Mouse (Mus musculus): Measurements from ENCODE around the gene Fcgr1. TPM values are rescaled to one million over a fixed set of nuclear protein-coding genes. Genes with fewer than 3 reads are reported as not detected.
"Not testable (repeated sequence)": the region's sequence is repeated elsewhere in the genome, so short reads cannot be mapped to it uniquely, and the experiment has no call there.

The Fcgr1 gene
- total and polyA plus RNA-seq, 3 experiments: 1.1 to 1.3 (median 1.2) TPM

- Histone ChIP-seq H3K4me3 (peak overlapping the region; percentile 49), H3K79me2 (replicated peaks; ENCODE audit: control insufficient read depth, insufficient read depth, low read length) (no peaks in the 10 kb centered on the region), H3K27me3 (ENCODE audit: control insufficient read depth, insufficient read depth, low read length) (no peaks in the 10 kb centered on the region), H3K27ac (peak overlapping the region; percentile 40), H3K36me3 (ENCODE audit: control insufficient read depth, insufficient read depth, low read length) (no peaks in the 10 kb centered on the region), H3K4me1 (ENCODE audit: control insufficient read depth, insufficient read depth, low read length) (peaks cover 7% of the 10 kb centered on the region), H3K9ac (ENCODE audit: low read depth, low read length) (no peak overlapping the region)
- 77% methylated on average over 17 of the region's 17 CpGs for WGBS
- TF ChIP-seq EP300 (IDR thresholded peaks at IDR 0.05; ENCODE audit: insufficient read depth, low read depth, low read length) (no peak), POLR2A (IDR thresholded peaks at IDR 0.05; ENCODE audit: insufficient read depth, low read depth, low read length) (no peak), CTCF (IDR thresholded peaks at IDR 0.05) (no peak)
- intact Hi-C loops (cut with DNase I): no loop called here
- peak in 1 of 2 experiments; percentile 22 for DNase-seq
Measured at GRCm38 (mm10) chr3:96273591-96274465, 19.9 kb downstream of the Fcgr1 start.

- DNase-seq: peak; percentile 90 to 93
- no peaks in the 10 kb centered on the region for H3K27me3 ChIP-seq (ENCODE audit: control insufficient read depth, insufficient read depth, low read length)
- no peaks in the 10 kb centered on the region for H3K36me3 ChIP-seq (ENCODE audit: control insufficient read depth, insufficient read depth, low read length)
- H3K4me1 ChIP-seq (ENCODE audit: control insufficient read depth, insufficient read depth, low read length): peaks cover 4% of the 10 kb centered on the region
- TF ChIP-seq EP300 (IDR thresholded peaks at IDR 0.05; ENCODE audit: insufficient read depth, low read depth, low read length) (peak; percentile 97), CTCF (IDR thresholded peaks at IDR 0.05) (no peak), POLR2A (IDR thresholded peaks at IDR 0.05; ENCODE audit: insufficient read depth, low read depth, low read length) (peak; percentile 100)
- peak within 1 kb of the TSS; percentile 93 for H3K27ac ChIP-seq
- WGBS: 2% methylated on average over 45 of the region's 45 CpGs
- H3K79me2 ChIP-seq (replicated peaks; ENCODE audit: control insufficient read depth, insufficient read depth, low read length): no peaks in the 10 kb centered on the region
- intact Hi-C loops (cut with DNase I): no loop called here
- peak within 1 kb of the TSS; percentile 75 for H3K4me3 ChIP-seq
- H3K9ac ChIP-seq (ENCODE audit: low read depth, low read length): peak within 1 kb of the TSS; percentile 72
Measured at GRCm38 (mm10) chr3:96269511-96270474, 24.0 kb downstream of the Fcgr1 start, which contains the start of gene Hist2h2bb. TSS of gene Hist2h2bb (plus strand) at chr3:96269752.

GRCm38 (mm10) chr3:96268776-96269378, 24.9 kb downstream of the Fcgr1 start:
- H3K27ac ChIP-seq: peak overlapping the region; percentile 93
- intact Hi-C loops (cut with DNase I); H3K4me1 ChIP-seq (ENCODE audit: control insufficient read depth, insufficient read depth, low read length); H3K27me3 ChIP-seq (ENCODE audit: control insufficient read depth, insufficient read depth, low read length); H3K36me3 ChIP-seq (ENCODE audit: control insufficient read depth, insufficient read depth, low read length); H3K79me2 ChIP-seq (replicated peaks; ENCODE audit: control insufficient read depth, insufficient read depth, low read length): not testable (repeated sequence)
- DNase-seq: peak; percentile 29 to 56
- peak overlapping the region; percentile 66 for H3K9ac ChIP-seq (ENCODE audit: low read depth, low read length)
- 0 out of 2 replicates have a peak, but pooled peaks have one; percentile 6 for TF ChIP-seq POLR2A (IDR thresholded peaks at IDR 0.05; ENCODE audit: insufficient read depth, low read depth, low read length)
- peak overlapping the region; percentile 48 for H3K4me3 ChIP-seq
- 2% methylated on average over 19 of the region's 44 CpGs for WGBS

- peak; percentile 85 to 87 for DNase-seq
- H3K4me3 ChIP-seq: peak within 1 kb of the TSS; percentile 75
- WGBS: 29% methylated on average over 30 of the region's 30 CpGs
- intact Hi-C loops (cut with DNase I): no loop called here
- H3K36me3 ChIP-seq (ENCODE audit: control insufficient read depth, insufficient read depth, low read length): no peaks in the 10 kb centered on the region
- TF ChIP-seq CTCF (IDR thresholded peaks at IDR 0.05) (no peak), POLR2A (IDR thresholded peaks at IDR 0.05; ENCODE audit: insufficient read depth, low read depth, low read length) (peak; percentile 94), EP300 (IDR thresholded peaks at IDR 0.05; ENCODE audit: insufficient read depth, low read depth, low read length) (0 out of 2 replicates have a peak, but pooled peaks have one; percentile 18)
- peaks cover 8% of the 10 kb centered on the region for H3K4me1 ChIP-seq (ENCODE audit: control insufficient read depth, insufficient read depth, low read length)
- peak within 1 kb of the TSS; percentile 66 for H3K9ac ChIP-seq (ENCODE audit: low read depth, low read length)
- H3K79me2 ChIP-seq (replicated peaks; ENCODE audit: control insufficient read depth, insufficient read depth, low read length): no peaks in the 10 kb centered on the region
- no peaks in the 10 kb centered on the region for H3K27me3 ChIP-seq (ENCODE audit: control insufficient read depth, insufficient read depth, low read length)
- peak within 1 kb of the TSS; percentile 93 for H3K27ac ChIP-seq
Measured at GRCm38 (mm10) chr3:96268051-96268775, 25.6 kb downstream of the Fcgr1 start, which contains the start of gene Hist2h3b. TSS of gene Hist2h3b (plus strand) at chr3:96268654.

- intact Hi-C loops (cut with DNase I): no loop called here
- TF ChIP-seq EP300 (IDR thresholded peaks at IDR 0.05; ENCODE audit: insufficient read depth, low read depth, low read length) (no peak), CTCF (IDR thresholded peaks at IDR 0.05) (no peak), POLR2A (IDR thresholded peaks at IDR 0.05; ENCODE audit: insufficient read depth, low read depth, low read length) (no peak)
- H3K27me3 ChIP-seq (ENCODE audit: control insufficient read depth, insufficient read depth, low read length): no peaks in the 10 kb centered on the region
- H3K36me3 ChIP-seq (ENCODE audit: control insufficient read depth, insufficient read depth, low read length): no peaks in the 10 kb centered on the region
- DNase-seq: no peak
- H3K79me2 ChIP-seq (replicated peaks; ENCODE audit: control insufficient read depth, insufficient read depth, low read length): no peaks in the 10 kb centered on the region
- H3K9ac ChIP-seq (ENCODE audit: low read depth, low read length): no peak overlapping the region
- H3K4me1 ChIP-seq (ENCODE audit: control insufficient read depth, insufficient read depth, low read length): peaks cover 8% of the 10 kb centered on the region
- no peak overlapping the region for H3K4me3 ChIP-seq
- 85% methylated on average over 4 of the region's 4 CpGs for WGBS
- peak overlapping the region; percentile 93 for H3K27ac ChIP-seq
Measured at GRCm38 (mm10) chr3:96267541-96267940, 26.2 kb downstream of the Fcgr1 start.

All from heart, adult 2 months (tissue).